ENCODE assay signal across 22 mouse cellular contexts in genomic region chr5:130217406-130217805, GRCm38 (mm10). TPM values are rescaled to one million over a fixed set of nuclear protein-coding genes. Genes with fewer than 3 reads are reported as not detected.
DNase-seq lines count a peak whose midpoint lies in the region; TF ChIP-seq lines count a peak whose summit lies in the region.
"Had no signal": no experiment of that assay in that cellular context is flagged by ENCODE, and none has a peak within 500 bp of the region (broad histone marks: within the 10 kb centered on the region; RNA-seq: fewer than 3 reads in every experiment).

No protein-coding gene starts in this region.

- H3K36me3 ChIP-seq in liver, adult 2 months (ENCODE audit: control insufficient read depth, insufficient read depth, low read length), result peaks cover 13% of the 10 kb centered on the region

- H3K27ac ChIP-seq in liver, adult 2 months (replicated peaks; ENCODE audit: insufficient read depth, low read depth, low read length), result peak overlapping the region; percentile 78
- H3K27ac ChIP-seq: embryonic facial prominence, embryonic 13.5 days; forebrain, embryonic 12.5 days; gastrocnemius, adult 2 months; heart, embryonic 10.5 days; hindbrain, embryonic 12.5 days had no signal

- no peak overlapping the region for H3K4me3 ChIP-seq in liver, adult 2 months (ENCODE audit: insufficient read depth, low read depth, low read length)
- H3K4me3 ChIP-seq: embryonic facial prominence, embryonic 13.5 days; forebrain, embryonic 12.5 days; gastrocnemius, adult 2 months; heart, embryonic 10.5 days; hindbrain, embryonic 12.5 days had no signal

- peaks cover 2% of the 10 kb centered on the region for H3K79me2 ChIP-seq in liver, adult 2 months (ENCODE audit: control insufficient read depth, insufficient read depth, low read length)

- H3K4me1 ChIP-seq in liver, adult 2 months (ENCODE audit: control insufficient read depth, insufficient read depth, low read length), result peaks cover 13% of the 10 kb centered on the region

- WGBS in liver, adult 2 months, result 33% methylated on average over 4 of the region's 4 CpGs

- no peak for TF ChIP-seq CTCF in liver, adult 2 months (IDR thresholded peaks at IDR 0.05; ENCODE audit: low read depth, low read length)

- TF ChIP-seq POLR2A in liver, adult 2 months (IDR thresholded peaks at IDR 0.05; ENCODE audit: extremely low read depth, insufficient read depth, low read length), result no peak

- no peak overlapping the region for H3K9ac ChIP-seq in liver, adult 2 months (ENCODE audit: low read depth, low read length)
- H3K9ac ChIP-seq: embryonic facial prominence, embryonic 13.5 days; forebrain, embryonic 12.5 days; hindbrain, embryonic 12.5 days had no signal

- DNase-seq in adrenal gland, postnatal 10 days, result peak; percentile 32
- no peak for DNase-seq in adrenal gland, postnatal 4 days (ENCODE audit: low spot score in 2 of 2)
- peak; percentile 86 for DNase-seq in liver, adult 2 months (ENCODE audit: extremely low read depth, low read depth, low spot score)
- DNase-seq in liver, result no peak
- DNase-seq in lung, postnatal 10 days, result peak; percentile 36
- peak; percentile 31 to 47 for DNase-seq in lung, postnatal 4 days
- no peak for DNase-seq in embryo, embryonic 10.5 days (ENCODE audit: low spot score)
- DNase-seq in heart, adult 9 months (ENCODE audit: low spot score in 2 of 2), result no peak
- DNase-seq: adrenal gland, postnatal 25 days; B cell, adult 2 months; cerebellum, adult 11-12 months; cerebellum, adult 9-10 months; cerebellum, postnatal 25 days; gastrocnemius, adult 2 months; gastrocnemius, postnatal 36 days; heart, adult 11 months; heart, postnatal 10 days; heart, postnatal 4 days had no signal

- H3K27me3 ChIP-seq in liver, adult 2 months (ENCODE audit: control insufficient read depth, insufficient read depth, low read length), result no peaks in the 10 kb centered on the region
- H3K27me3 ChIP-seq: embryonic facial prominence, embryonic 13.5 days; forebrain, embryonic 12.5 days; hindbrain, embryonic 12.5 days had no signal

RNA-seq across cellular contexts. Expression of gene Tmem248, which starts 0.5 kb away (rescaled TPM):
- 10 to 100 TPM; 48.6 to 54.3 TPM for total RNA-seq in adrenal gland, postnatal 10 days (2021)
- 10 to 100 TPM; 56.0 to 61.9 TPM for total RNA-seq in adrenal gland, postnatal 4 days (2021)
- total RNA-seq in liver, adult 2 months (2014; rRNA removed), result 19.8 and 26.6 TPM in 2 replicates
- polyA plus RNA-seq in liver, adult 2 months (2012; rRNA removed), result 28.9 and 34.3 TPM in 2 replicates

RNA-seq across cellular contexts. Expression of gene Sbds, which starts 37.9 kb away (rescaled TPM):
- total RNA-seq in adrenal gland, postnatal 10 days (2021), result 10 to 100 TPM; 65.6 to 68.5 TPM
- total RNA-seq in adrenal gland, postnatal 4 days (2021), result 10 to 100 TPM; 74.2 to 77.0 TPM
- total RNA-seq in liver, adult 2 months (2014; rRNA removed), result 36.9 and 42.5 TPM in 2 replicates
- polyA plus RNA-seq in liver, adult 2 months (2012; rRNA removed), result 25.9 and 29.4 TPM in 2 replicates

RNA-seq across cellular contexts. Expression of gene Tyw1, which starts 38.0 kb away (rescaled TPM):
- 10 to 100 TPM; 17.8 to 21.4 TPM for total RNA-seq in adrenal gland, postnatal 10 days (2021)
- 10 to 100 TPM; 25.3 to 25.7 TPM for total RNA-seq in adrenal gland, postnatal 4 days (2021)
- total RNA-seq in liver, adult 2 months (2014; rRNA removed), result 12.8 and 13.3 TPM in 2 replicates
- 6.8 and 8.0 TPM in 2 replicates for polyA plus RNA-seq in liver, adult 2 months (2012; rRNA removed)

RNA-seq across cellular contexts. Expression of gene Rabgef1, which starts 45.8 kb away (rescaled TPM):
- total RNA-seq in adrenal gland, postnatal 10 days (2021), result 10 to 100 TPM; 35.6 to 41.5 TPM
- total RNA-seq in adrenal gland, postnatal 4 days (2021), result 10 to 100 TPM; 36.5 to 43.2 TPM
- 11.4 and 13.1 TPM in 2 replicates for total RNA-seq in liver, adult 2 months (2014; rRNA removed)
- 8.3 and 11.8 TPM in 2 replicates for polyA plus RNA-seq in liver, adult 2 months (2012; rRNA removed)

Comparison
In these comparisons a context has a peak if more than half of its experiments do, and no peak if none do; other contexts are left out.
1. DNase-seq: peak in adrenal gland, postnatal 10 days (single experiment), liver, adult 2 months (single experiment), lung, postnatal 10 days (single experiment) and lung, postnatal 4 days (2 of 2); none in adrenal gland, postnatal 4 days (0 of 2), liver (single experiment), embryo, embryonic 10.5 days (single experiment) and heart, adult 9 months (0 of 2).